Mouse (Mus musculus): ENCODE measurements around the gene Gm21970. TPM values are rescaled to one million over a fixed set of nuclear protein-coding genes. Genes with fewer than 3 reads are reported as not detected.

The Gm21970 gene
- polyA plus RNA-seq, 1 experiment from 2014 or later: not detected

GRCm38 (mm10) chr16:91356760-91357525 is 34.6 kb upstream of the Gm21970 start:
- peaks cover 14% of the 10 kb centered on the region for H3K27me3 ChIP-seq
- no peaks in the 10 kb centered on the region for H3K4me1 ChIP-seq
- WGBS: 74% methylated on average over 10 of the region's 10 CpGs
- no peak overlapping the region for H3K27ac ChIP-seq (replicated peaks)
- no peaks in the 10 kb centered on the region for H3K9me3 ChIP-seq
- H3K4me2 ChIP-seq (replicated peaks): no peak overlapping the region
- no peaks in the 10 kb centered on the region for H3K36me3 ChIP-seq
- no peak overlapping the region for H3K4me3 ChIP-seq
- ATAC-seq (replicated peaks): no peak
- H3K9ac ChIP-seq (replicated peaks): no peak overlapping the region

GRCm38 (mm10) chr16:91357526-91357900 is 34.0 kb upstream of the Gm21970 start:
- H3K4me2 ChIP-seq (replicated peaks): no peak overlapping the region
- H3K9me3 ChIP-seq: no peaks in the 10 kb centered on the region
- H3K36me3 ChIP-seq: no peaks in the 10 kb centered on the region
- H3K27ac ChIP-seq (replicated peaks): no peak overlapping the region
- H3K27me3 ChIP-seq: peaks cover 12% of the 10 kb centered on the region
- 61% methylated on average over 10 of the region's 10 CpGs for WGBS
- H3K9ac ChIP-seq (replicated peaks): no peak overlapping the region
- ATAC-seq (replicated peaks): no peak
- no peaks in the 10 kb centered on the region for H3K4me1 ChIP-seq
- no peak overlapping the region for H3K4me3 ChIP-seq

- H3K4me3 ChIP-seq: no peak overlapping the region
- ATAC-seq (replicated peaks): peak; percentile 61
- no peak overlapping the region for H3K4me2 ChIP-seq (replicated peaks)
- H3K27me3 ChIP-seq: peaks cover 2% of the 10 kb centered on the region; the same call in 1 of the 2 replicates
- H3K9ac ChIP-seq (replicated peaks): no peak overlapping the region
- no peak overlapping the region for H3K27ac ChIP-seq (replicated peaks)
- H3K9me3 ChIP-seq: no peaks in the 10 kb centered on the region
- H3K4me1 ChIP-seq: no peaks in the 10 kb centered on the region
- WGBS: 37% methylated on average over 8 of the region's 8 CpGs
- H3K36me3 ChIP-seq: no peaks in the 10 kb centered on the region
These were observed 33.0 kb upstream of the Gm21970 start for GRCm38 (mm10) chr16:91358555-91358954.

GRCm38 (mm10) chr16:91359531-91359930 is 32.0 kb upstream of the Gm21970 start:
- WGBS: 87% methylated on average over 13 of the region's 13 CpGs
- no peak for ATAC-seq (replicated peaks)

GRCm38 (mm10) chr16:91360162-91360561 is 31.4 kb upstream of the Gm21970 start:
- WGBS: 70% methylated on average over 3 of the region's 3 CpGs
- H3K27ac ChIP-seq (replicated peaks): no peak overlapping the region

More at GRCm38 (mm10) chr16:91359531-91359930, 32.0 kb upstream of the Gm21970 start:
- Histone ChIP-seq H3K27ac (replicated peaks) (no peak overlapping the region), H3K9ac (replicated peaks) (no peak overlapping the region), H3K27me3 (no peaks in the 10 kb centered on the region), H3K36me3 (no peaks in the 10 kb centered on the region), H3K4me3 (no peak overlapping the region), H3K4me2 (replicated peaks) (no peak overlapping the region), H3K4me1 (no peaks in the 10 kb centered on the region), H3K9me3 (no peaks in the 10 kb centered on the region)

GRCm38 (mm10) chr16:91362006-91362405 is 29.5 kb upstream of the Gm21970 start:
- no peak for ATAC-seq (replicated peaks)
- Histone ChIP-seq H3K4me1 (no peaks in the 10 kb centered on the region), H3K27me3 (no peaks in the 10 kb centered on the region), H3K4me3 (no peak overlapping the region), H3K27ac (replicated peaks) (no peak overlapping the region), H3K9ac (replicated peaks) (no peak overlapping the region), H3K9me3 (no peaks in the 10 kb centered on the region), H3K4me2 (replicated peaks) (no peak overlapping the region), H3K36me3 (no peaks in the 10 kb centered on the region)
- 74% methylated on average over 2 of the region's 2 CpGs for WGBS

More at GRCm38 (mm10) chr16:91360162-91360561, 31.4 kb upstream of the Gm21970 start:
- Histone ChIP-seq H3K4me2 (replicated peaks) (no peak overlapping the region), H3K4me1 (no peaks in the 10 kb centered on the region), H3K4me3 (no peak overlapping the region), H3K27me3 (no peaks in the 10 kb centered on the region), H3K9ac (replicated peaks) (no peak overlapping the region), H3K9me3 (no peaks in the 10 kb centered on the region), H3K36me3 (no peaks in the 10 kb centered on the region)
- ATAC-seq (replicated peaks): no peak

- WGBS: 60% methylated on average over 12 of the region's 12 CpGs
- Histone ChIP-seq H3K4me1 (no peaks in the 10 kb centered on the region), H3K36me3 (no peaks in the 10 kb centered on the region), H3K27ac (replicated peaks) (no peak overlapping the region), H3K27me3 (no peaks in the 10 kb centered on the region), H3K9ac (replicated peaks) (no peak overlapping the region), H3K9me3 (no peaks in the 10 kb centered on the region), H3K4me2 (replicated peaks) (no peak overlapping the region), H3K4me3 (no peak overlapping the region)
- no peak for ATAC-seq (replicated peaks)
These were observed 28.8 kb upstream of the Gm21970 start for GRCm38 (mm10) chr16:91362616-91363272.

GRCm38 (mm10) chr16:91363483-91363882 is 28.0 kb upstream of the Gm21970 start:
- H3K9ac ChIP-seq (replicated peaks): no peak overlapping the region
- ATAC-seq (replicated peaks): no peak
- H3K4me2 ChIP-seq (replicated peaks): no peak overlapping the region
- no peak overlapping the region for H3K27ac ChIP-seq (replicated peaks)
- H3K9me3 ChIP-seq: no peaks in the 10 kb centered on the region
- WGBS: 45% methylated on average over 3 of the region's 3 CpGs
- no peaks in the 10 kb centered on the region for H3K27me3 ChIP-seq
- H3K36me3 ChIP-seq: no peaks in the 10 kb centered on the region
- H3K4me1 ChIP-seq: no peaks in the 10 kb centered on the region
- no peak overlapping the region for H3K4me3 ChIP-seq

GRCm38 (mm10) chr16:91366567-91366966 is 25.0 kb upstream of the Gm21970 start:
- no peak overlapping the region for H3K4me2 ChIP-seq (replicated peaks)
- no peak overlapping the region for H3K4me3 ChIP-seq
- H3K36me3 ChIP-seq: no peaks in the 10 kb centered on the region
- H3K9me3 ChIP-seq: no peaks in the 10 kb centered on the region
- H3K4me1 ChIP-seq: no peaks in the 10 kb centered on the region
- H3K9ac ChIP-seq (replicated peaks): no peak overlapping the region
- H3K27ac ChIP-seq (replicated peaks): no peak overlapping the region
- no peak for ATAC-seq (replicated peaks)
- no peaks in the 10 kb centered on the region for H3K27me3 ChIP-seq

- H3K4me1 ChIP-seq: no peaks in the 10 kb centered on the region
- WGBS: 96% methylated on average over 2 of the region's 2 CpGs
- H3K27ac ChIP-seq (replicated peaks): no peak overlapping the region
- ATAC-seq (replicated peaks): no peak
- H3K27me3 ChIP-seq: no peaks in the 10 kb centered on the region
- H3K9ac ChIP-seq (replicated peaks): no peak overlapping the region
- H3K4me2 ChIP-seq (replicated peaks): no peak overlapping the region
- no peaks in the 10 kb centered on the region for H3K36me3 ChIP-seq
- H3K9me3 ChIP-seq: no peaks in the 10 kb centered on the region
- no peak overlapping the region for H3K4me3 ChIP-seq
These were observed 24.5 kb upstream of the Gm21970 start for GRCm38 (mm10) chr16:91367066-91367465.

- under 1% methylated on average over 60 of the region's 62 CpGs for WGBS
- H3K27me3 ChIP-seq: no peaks in the 10 kb centered on the region
- H3K9me3 ChIP-seq: no peaks in the 10 kb centered on the region
- peaks cover 20% of the 10 kb centered on the region for H3K4me1 ChIP-seq
- peak; percentile 92 for ATAC-seq (replicated peaks)
- peak within 1 kb of the TSS; percentile 90 for H3K9ac ChIP-seq (replicated peaks)
- H3K4me2 ChIP-seq (replicated peaks): peak within 1 kb of the TSS; percentile 69
- H3K4me3 ChIP-seq: peak within 1 kb of the TSS; percentile 89
- no peaks in the 10 kb centered on the region for H3K36me3 ChIP-seq
- peak within 1 kb of the TSS; percentile 95 for H3K27ac ChIP-seq (replicated peaks)
These were observed 18.7 kb upstream of the Gm21970 start, which contains the start of gene Ifnar2 for GRCm38 (mm10) chr16:91372577-91373472. Gene Ifnar2 (plus strand): TSS chr16:91372783.

Measured in forebrain, embryonic 15.5 days (tissue).